Mouse (Mus musculus): ENCODE measurements around the gene Bmpr1a. TPM values are rescaled to one million over a fixed set of nuclear protein-coding genes. Genes with fewer than 3 reads are reported as not detected.

Bmpr1a gene
- polyA plus RNA-seq, 1 experiment from 2014 or later, result 44.1 TPM

GRCm38 (mm10) chr14:34362135-34362534 lies 141.0 kb downstream of the Bmpr1a start:
- H3K4me1 ChIP-seq, result peaks cover 7% of the 10 kb centered on the region
- no peak overlapping the region for H3K4me3 ChIP-seq
- no peak overlapping the region for H3K9ac ChIP-seq (replicated peaks)
- WGBS, result 82% methylated on average over 4 of the region's 4 CpGs
- H3K27ac ChIP-seq (replicated peaks), result no peak overlapping the region
- H3K36me3 ChIP-seq, result no peaks in the 10 kb centered on the region
- no peak overlapping the region for H3K4me2 ChIP-seq (replicated peaks)
- ATAC-seq (ENCODE audit: low FRiP score, low read depth), result no peak
- peaks cover 3% of the 10 kb centered on the region; the same call in 1 of the 2 replicates for H3K27me3 ChIP-seq
- no peaks in the 10 kb centered on the region for H3K9me3 ChIP-seq

Other genes starting within 250 kb of the Bmpr1a start
- 7.8 and 7.9 TPM in 2 replicates for gene Shld2, start 192.8 kb downstream of the Bmpr1a start, polyA plus RNA-seq (2016; fragmentation: Nextera tagmentation; extraction: Ambion mirVana)
- 96.3 and 107 TPM in 2 replicates for gene Glud1, start 192.6 kb downstream of the Bmpr1a start, polyA plus RNA-seq (2016; fragmentation: Nextera tagmentation; extraction: Ambion mirVana)
- gene Fam25c, start 147.9 kb downstream of the Bmpr1a start, polyA plus RNA-seq (2016; fragmentation: Nextera tagmentation; extraction: Ambion mirVana), result not detected in 2 replicates
- gene Sncg, start 128.6 kb downstream of the Bmpr1a start, polyA plus RNA-seq (2016; fragmentation: Nextera tagmentation; extraction: Ambion mirVana), result 50.9 and 63.4 TPM in 2 replicates
- gene Mmrn2, start 127.9 kb downstream of the Bmpr1a start, polyA plus RNA-seq (2016; fragmentation: Nextera tagmentation; extraction: Ambion mirVana), result 6.7 and 6.8 TPM in 2 replicates
- not detected in 2 replicates for gene 9230112D13Rik, start 19.5 kb upstream of the Bmpr1a start, polyA plus RNA-seq (2016; fragmentation: Nextera tagmentation; extraction: Ambion mirVana)
- 0.13 and 0.16 TPM in 2 replicates for gene Ldb3, start 85.3 kb upstream of the Bmpr1a start, polyA plus RNA-seq (2016; fragmentation: Nextera tagmentation; extraction: Ambion mirVana)
- 0.51 TPM in 1 of 2 replicates, not detected in the other for gene Opn4, start 96.8 kb upstream of the Bmpr1a start, polyA plus RNA-seq (2016; fragmentation: Nextera tagmentation; extraction: Ambion mirVana)
- gene Wapl, start 170.6 kb upstream of the Bmpr1a start, polyA plus RNA-seq (2016; fragmentation: Nextera tagmentation; extraction: Ambion mirVana), result 34.4 and 40.6 TPM in 2 replicates

All from midbrain, embryonic 12.5 days (tissue).